Mouse (Mus musculus): ENCODE results near the gene Ntn3. TPM values are rescaled to one million over a fixed set of nuclear protein-coding genes. Genes with fewer than 3 reads are reported as not detected.

Gene Ntn3
- polyA plus RNA-seq (2017; shearing (Covaris generic)): under 1 TPM; 0.07 to 0.84 TPM

DNA sequence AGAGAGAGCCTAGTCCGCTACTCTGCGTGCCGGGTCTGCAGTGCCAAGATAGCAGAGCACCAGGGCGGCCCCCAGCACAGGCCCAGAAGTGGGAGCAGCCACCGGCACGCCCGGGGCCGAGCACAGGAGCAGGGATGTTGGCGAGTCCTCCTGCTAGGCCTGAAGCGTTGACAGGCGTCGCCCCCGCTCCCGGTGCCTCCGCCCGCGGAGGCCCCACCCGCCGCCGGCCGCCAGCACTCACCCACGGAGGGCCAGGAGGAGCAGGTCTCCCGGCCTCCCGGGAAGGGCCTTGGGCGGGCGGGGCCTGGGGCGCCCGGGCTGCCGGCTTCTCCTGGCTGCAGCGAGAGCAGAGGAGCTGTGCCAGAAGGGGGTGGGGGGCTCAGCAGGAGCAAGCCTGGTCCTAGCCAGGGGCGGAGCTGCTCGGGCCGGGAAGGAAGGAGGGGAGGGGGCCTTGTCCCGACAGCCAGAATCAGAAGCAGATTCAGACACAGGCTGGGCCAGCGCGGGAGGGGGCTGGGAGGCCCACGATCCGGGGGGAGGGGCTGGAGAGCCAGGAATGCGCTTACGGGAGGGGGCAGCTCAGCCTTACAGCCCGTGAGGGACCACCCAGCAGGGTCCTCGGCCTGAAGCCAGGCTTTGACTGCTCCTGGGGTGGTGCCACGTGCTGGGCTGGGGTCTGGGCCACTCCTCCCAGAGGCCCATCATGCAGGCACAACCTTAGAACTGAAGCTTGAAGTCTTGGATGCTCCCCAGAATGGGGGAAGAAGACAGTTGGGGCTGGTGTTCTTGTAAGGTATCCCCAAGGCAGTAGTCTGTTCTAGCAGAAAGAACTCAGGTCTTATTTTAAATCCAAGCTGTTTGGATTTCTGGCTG lies at the start of gene Ntn3:
Gene Ntn3, minus strand, starts transcription at position 489 of the 873 bp plus-strand sequence.

DNA sequence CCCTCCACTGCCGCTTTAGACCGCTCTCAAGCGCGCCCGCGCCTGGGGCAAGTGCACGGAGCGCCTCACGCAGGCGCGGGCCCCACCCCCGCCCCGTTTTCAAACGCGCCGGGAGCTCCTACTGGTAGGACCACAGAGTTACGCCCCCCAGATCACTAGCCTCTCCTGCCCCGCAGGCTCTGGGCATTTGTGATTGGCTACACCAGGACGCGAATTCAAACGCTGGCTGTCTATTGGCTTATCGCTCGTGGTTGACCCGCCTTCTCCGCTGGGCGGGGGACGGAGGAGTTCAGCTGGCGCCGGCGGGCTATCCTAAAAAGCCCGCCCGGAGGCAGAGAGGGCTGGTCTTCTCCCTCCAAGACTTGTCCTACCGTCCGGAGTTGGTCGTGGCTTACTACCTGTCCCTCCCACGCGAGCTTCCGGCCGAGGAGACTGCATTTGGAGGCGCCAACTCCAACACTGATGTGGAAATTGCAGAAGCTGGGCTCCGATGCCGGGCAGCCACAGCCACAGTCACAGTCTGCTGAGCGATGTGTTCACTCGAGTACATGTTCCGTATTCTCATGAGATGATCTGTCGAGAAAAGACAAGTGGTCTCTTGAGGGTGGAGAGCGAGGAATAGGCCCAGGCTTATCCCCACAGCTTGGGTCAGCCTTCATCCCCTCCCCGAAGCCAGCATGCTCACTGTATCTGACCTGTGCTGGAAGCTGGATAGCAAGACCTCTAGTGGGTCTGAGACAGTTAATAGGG lies 42.2 kb upstream of the Ntn3 start, which contains the start of gene Ccnf:
Gene Ccnf, minus strand, starts transcription at position 165 of the 750 bp plus-strand sequence.

DNA sequence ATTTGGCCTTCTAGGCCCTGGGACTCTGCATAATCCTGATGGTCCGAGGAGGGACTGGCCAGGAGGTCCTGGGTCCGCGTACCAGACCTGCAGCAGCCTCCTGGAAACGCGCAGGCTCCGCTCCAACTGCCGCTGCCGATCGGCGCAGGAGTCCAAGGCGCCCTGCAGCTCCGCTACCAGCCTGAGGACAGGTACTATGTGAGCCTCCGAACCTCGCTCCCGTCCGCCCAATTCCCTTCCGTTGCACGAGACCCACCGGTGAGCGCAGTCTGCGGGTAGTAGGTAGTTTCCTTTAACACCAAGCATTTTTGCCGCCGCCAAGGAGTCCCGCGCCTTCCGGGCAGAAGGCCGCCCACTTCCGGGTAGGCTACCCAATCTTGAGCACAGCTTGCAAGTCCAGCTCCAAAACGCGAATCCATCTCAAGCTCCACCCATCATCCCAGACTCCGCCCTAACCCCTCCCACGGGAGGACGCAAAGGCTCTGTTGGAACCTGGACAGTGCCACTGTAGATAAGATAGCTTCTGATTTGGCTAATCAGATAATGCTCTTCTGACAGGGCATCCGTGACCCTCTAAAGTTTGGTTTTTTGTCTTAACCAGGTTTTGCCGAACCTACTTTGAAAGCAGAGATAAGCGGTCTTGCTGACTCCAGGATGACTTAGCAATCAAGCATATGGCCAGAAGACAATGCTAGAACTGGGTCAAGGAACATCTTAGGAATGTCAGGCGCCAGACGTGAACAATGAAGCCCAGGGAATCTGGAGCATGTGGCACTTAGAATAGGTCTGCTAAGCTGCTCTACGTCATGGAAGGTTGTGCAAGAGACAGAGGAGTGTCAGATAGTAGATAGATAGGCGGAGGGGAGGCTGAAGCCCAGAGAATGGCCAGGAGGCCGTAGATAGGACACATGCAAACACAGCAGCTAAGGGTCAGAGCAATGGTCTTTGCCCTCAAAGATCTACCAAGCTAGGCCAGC lies 11.4 kb upstream of the Ntn3 start, which contains the start of gene Tedc2:
Gene Tedc2, minus strand, starts transcription at position 417 of the 977 bp plus-strand sequence.

DNA sequence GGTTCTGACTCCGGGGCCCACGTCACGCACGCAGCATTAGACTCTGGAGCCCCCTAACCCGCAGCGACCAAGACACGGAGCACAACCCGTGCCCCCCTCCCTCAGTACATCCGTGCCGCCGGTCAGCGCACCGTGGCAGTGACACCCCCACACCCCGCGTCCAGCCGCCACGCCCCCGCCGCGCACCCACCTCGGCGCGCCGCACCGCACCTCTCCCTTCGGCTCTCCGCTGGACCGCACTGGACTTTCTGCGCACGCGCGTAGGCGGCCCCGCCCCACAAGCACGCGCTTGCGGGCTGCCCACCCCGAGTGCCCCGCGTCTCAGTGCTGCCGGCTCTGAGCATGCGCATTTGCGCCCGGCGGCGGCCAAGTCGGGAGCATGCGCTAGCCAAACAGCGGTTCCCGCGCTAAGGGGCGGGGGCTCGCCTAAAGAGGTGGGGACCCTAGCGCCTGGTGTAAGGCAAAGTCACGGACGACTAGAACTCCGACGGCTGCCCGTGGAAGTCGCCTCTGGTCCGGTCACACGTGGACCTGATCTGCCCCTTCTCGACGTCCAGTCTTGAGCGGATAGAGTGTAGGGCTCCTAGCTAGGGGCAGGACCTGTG lies 3.9 kb downstream of the Ntn3 start, which contains the start of gene Tbc1d24:
Gene Tbc1d24, minus strand, starts transcription at position 279 of the 605 bp plus-strand sequence.

DNA sequence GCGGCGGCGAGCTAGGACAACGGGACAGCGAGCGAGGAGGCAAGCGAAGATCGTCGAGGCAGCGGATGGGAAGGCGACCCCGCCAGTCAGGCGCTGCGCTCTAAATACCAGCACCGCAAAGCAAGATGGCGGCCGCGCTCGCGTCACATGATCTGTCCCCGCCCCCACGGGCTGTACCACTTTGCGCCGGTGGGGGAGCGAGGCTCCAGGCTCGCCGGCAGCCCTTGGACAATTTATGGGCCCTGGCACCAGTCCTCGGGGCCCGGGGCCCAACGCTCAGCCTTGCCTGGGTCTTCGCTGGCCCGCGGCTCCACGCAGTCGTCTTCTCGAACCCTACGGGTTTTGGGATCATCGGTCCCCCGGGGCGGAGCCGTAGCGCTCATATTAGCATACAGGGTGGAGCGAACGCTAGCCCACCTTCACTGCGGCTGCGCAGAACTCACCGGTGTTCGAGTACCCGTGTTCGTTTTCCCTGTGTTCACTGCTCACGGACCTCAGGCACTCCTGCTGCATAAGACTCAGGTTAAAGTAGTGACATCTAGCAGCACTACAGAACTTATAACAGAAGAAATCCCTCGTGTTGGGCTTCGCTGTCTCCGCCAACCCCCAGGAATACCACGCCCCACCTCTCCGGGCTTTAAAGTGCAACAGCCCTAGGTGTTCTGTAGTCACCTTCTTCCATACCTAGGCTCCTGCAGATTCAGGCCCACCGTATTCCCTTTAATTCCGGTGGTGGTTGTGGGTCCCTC lies 39.8 kb downstream of the Ntn3 start, which contains the start of gene Atp6v0c:
Gene Atp6v0c, minus strand, starts transcription at position 386 of the 749 bp plus-strand sequence.

GRCm38 (mm10) chr17:24163176-24163962 lies 46.0 kb downstream of the Ntn3 start, which contains the start of gene Amdhd2:
Amdhd2 (minus strand) TSS chr17:24163766.

Other genes with a start within 250 kb of the Ntn3 start
- gene Prss30, start 229.0 kb downstream of the Ntn3 start, polyA plus RNA-seq (2017; shearing (Covaris generic)): 1 to 10 TPM in 1 of 2 experiments, not detected in 1; 1.2 TPM
- not detected for gene Prss22, start 211.4 kb downstream of the Ntn3 start, polyA plus RNA-seq (2017; shearing (Covaris generic))
- 1 to 10 TPM in 1 of 2 experiments, under 1 TPM in 1; 0.58 to 2.5 TPM for gene Prss27, start 171.4 kb downstream of the Ntn3 start, polyA plus RNA-seq (2017; shearing (Covaris generic))
- 10 to 100 TPM; 22.2 to 27.8 TPM for gene Kctd5, start 136.0 kb downstream of the Ntn3 start, polyA plus RNA-seq (2017; shearing (Covaris generic))
- gene Pdpk1, start 58.6 kb downstream of the Ntn3 start, polyA plus RNA-seq (2017; shearing (Covaris generic)): 10 to 100 TPM; 39.9 to 43.6 TPM
- 10 to 100 TPM; 33.0 to 37.4 TPM for gene Amdhd2, start 45.8 kb downstream of the Ntn3 start, polyA plus RNA-seq (2017; shearing (Covaris generic))
- gene Atp6v0c, start 39.8 kb downstream of the Ntn3 start, polyA plus RNA-seq (2017; shearing (Covaris generic)): 100 to 1,000 TPM; 291 to 333 TPM
- gene Tbc1d24, start 4.0 kb downstream of the Ntn3 start, polyA plus RNA-seq (2017; shearing (Covaris generic)): 1 to 10 TPM in 1 of 2 experiments, under 1 TPM in 1; 0.75 to 4.4 TPM
- 1 to 10 TPM; 4.0 to 5.1 TPM for gene Tedc2, start 11.3 kb upstream of the Ntn3 start, polyA plus RNA-seq (2017; shearing (Covaris generic))
- gene Ccnf, start 42.0 kb upstream of the Ntn3 start, polyA plus RNA-seq (2017; shearing (Covaris generic)): 1 to 10 TPM in 1 of 2 experiments, under 1 TPM in 1; 0.71 to 2.7 TPM
- gene Abca17, start 141.5 kb upstream of the Ntn3 start, polyA plus RNA-seq (2017; shearing (Covaris generic)): under 1 TPM; 0.20 to 0.24 TPM
- gene Abca3, start 142.4 kb upstream of the Ntn3 start, polyA plus RNA-seq (2017; shearing (Covaris generic)): 10 to 100 TPM; 28.9 to 30.9 TPM
- 100 to 1,000 TPM; 167 to 196 TPM for gene Rnps1, start 205.0 kb upstream of the Ntn3 start, polyA plus RNA-seq (2017; shearing (Covaris generic))
- gene Eci1, start 217.1 kb upstream of the Ntn3 start, polyA plus RNA-seq (2017; shearing (Covaris generic)): 100 to 1,000 TPM in 1 of 2 experiments, 10 to 100 TPM in 1; 73.6 to 103 TPM
- gene Dnase1l2, start 233.6 kb upstream of the Ntn3 start, polyA plus RNA-seq (2017; shearing (Covaris generic)): 10 to 100 TPM in 1 of 2 experiments, 1 to 10 TPM in 1; 4.8 to 10.4 TPM